Mouse (Mus musculus) hindbrain, embryonic 11.5 days (tissue): ENCODE results near the gene Lcn5. TPM values are rescaled to one million over a fixed set of nuclear protein-coding genes. Genes with fewer than 3 reads are reported as not detected.

Source experiments
- ATAC-seq: fragments of 200-750 bp; cut with Nextera tagmentation; 2 replicates; pipeline ENCODE4 v1.8.0; 2017; ENCODE audit warnings: mild to moderate bottlenecking, moderate TSS enrichment, moderate library complexity; ENCODE audit not compliant: low FRiP score
- DNase-seq: peaks from one replicate; pipeline ENCODE4 v3.0.0-alpha.2; 2015; ENCODE audit warnings: low spot score
- H3K27ac ChIP-seq: fragments of 300-500 bp; sonication (generic); 2 replicates; pipeline ENCODE4 v1.5.1; 2014; ENCODE audit warnings: mild to moderate bottlenecking, low read depth, low read length
- H3K27me3 ChIP-seq: fragments of 300-500 bp; sonication (generic); 2 replicates; pipeline ENCODE4 v1.6.1; 2014; ENCODE audit warnings: mild to moderate bottlenecking, low read length, moderate library complexity, mixed read lengths; ENCODE audit not compliant: control insufficient read depth, insufficient read depth
- H3K36me3 ChIP-seq: fragments of 300-500 bp; sonication (generic); 2 replicates; pipeline ENCODE4 v1.6.1; 2014; ENCODE audit warnings: mild to moderate bottlenecking, low read length, moderate library complexity, mixed read lengths; ENCODE audit not compliant: control insufficient read depth, insufficient read depth
- H3K4me1 ChIP-seq: fragments of 300-500 bp; sonication (generic); replicated peaks from 2 replicates; pipeline ENCODE4 v1.6.1; 2014; ENCODE audit warnings: low read length, mixed read lengths; ENCODE audit not compliant: control insufficient read depth, insufficient read depth
- H3K4me2 ChIP-seq: fragments of 300-500 bp; sonication (generic); replicated peaks from 2 replicates; pipeline ENCODE4 v1.6.1; 2014; ENCODE audit warnings: mild to moderate bottlenecking, low read depth, low read length
- H3K4me3 ChIP-seq: fragments of 300-500 bp; sonication (generic); 2 replicates; pipeline ENCODE4 v1.5.1; 2014; ENCODE audit warnings: low read depth, low read length
- H3K9ac ChIP-seq: fragments of 300-500 bp; sonication (generic); 2 replicates; pipeline ENCODE4 v1.6.1; 2014; ENCODE audit warnings: low read depth, low read length
- H3K9me3 ChIP-seq: fragments of 300-500 bp; sonication (generic); 2 replicates; pipeline ENCODE4 v1.6.1; 2016; ENCODE audit warnings: low read length; ENCODE audit not compliant: control insufficient read depth
- WGBS: fragments of 180-500 bp; shearing (Covaris S2); extraction: QIAGEN DNeasy Blood & Tissue Kit; methylation state at CpG from one replicate; pipeline ENCODE4 v1.1.7; 2014; 5-methylcytosine and 5-hydroxymethylcytosine counted together
- polyA plus RNA-seq: library from polyadenylated mRNA; unstranded; fragments of >200 nt; fragmentation: Nextera tagmentation; extraction: Ambion mirVana; gene quantifications from 2 replicates; pipeline ENCODE4 v1.2.1, GENCODE M21; 2014

The Lcn5 gene
- polyA plus RNA-seq, 1 experiment from 2014 or later, result not detected

DNA sequence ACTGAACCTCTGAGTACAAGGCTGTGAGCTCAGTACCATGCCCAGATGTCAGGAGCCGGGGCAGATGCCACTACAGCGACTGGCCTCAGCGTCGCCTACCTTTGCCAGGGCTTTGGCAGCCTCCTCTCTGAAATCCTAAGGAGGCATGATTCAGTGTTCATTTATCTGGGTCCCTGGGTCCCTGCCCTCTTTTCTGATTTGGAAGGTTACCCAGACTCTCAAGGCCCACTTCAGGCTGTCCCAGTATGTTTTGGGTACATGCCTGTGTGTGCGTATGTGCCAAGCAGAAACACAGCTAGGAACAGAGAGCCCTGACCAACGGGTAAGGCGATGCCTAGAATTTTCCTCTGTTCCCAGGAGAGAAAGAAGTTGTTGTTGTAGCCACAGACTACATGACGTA, 2.5 kb downstream of the Lcn5 start:
- no peak overlapping the region for H3K27ac ChIP-seq
- H3K4me2 ChIP-seq, result no peak overlapping the region
- no peak for DNase-seq
- H3K9me3 ChIP-seq, result no peaks in the 10 kb centered on the region
- no peak overlapping the region for H3K9ac ChIP-seq
- no peak overlapping the region for H3K4me3 ChIP-seq
- ATAC-seq, result no peak
- H3K27me3 ChIP-seq, result no peaks in the 10 kb centered on the region
- WGBS, result 89% methylated on average over 8 of the region's 8 CpGs
- no peaks in the 10 kb centered on the region for H3K4me1 ChIP-seq
- H3K36me3 ChIP-seq, result no peaks in the 10 kb centered on the region

DNA sequence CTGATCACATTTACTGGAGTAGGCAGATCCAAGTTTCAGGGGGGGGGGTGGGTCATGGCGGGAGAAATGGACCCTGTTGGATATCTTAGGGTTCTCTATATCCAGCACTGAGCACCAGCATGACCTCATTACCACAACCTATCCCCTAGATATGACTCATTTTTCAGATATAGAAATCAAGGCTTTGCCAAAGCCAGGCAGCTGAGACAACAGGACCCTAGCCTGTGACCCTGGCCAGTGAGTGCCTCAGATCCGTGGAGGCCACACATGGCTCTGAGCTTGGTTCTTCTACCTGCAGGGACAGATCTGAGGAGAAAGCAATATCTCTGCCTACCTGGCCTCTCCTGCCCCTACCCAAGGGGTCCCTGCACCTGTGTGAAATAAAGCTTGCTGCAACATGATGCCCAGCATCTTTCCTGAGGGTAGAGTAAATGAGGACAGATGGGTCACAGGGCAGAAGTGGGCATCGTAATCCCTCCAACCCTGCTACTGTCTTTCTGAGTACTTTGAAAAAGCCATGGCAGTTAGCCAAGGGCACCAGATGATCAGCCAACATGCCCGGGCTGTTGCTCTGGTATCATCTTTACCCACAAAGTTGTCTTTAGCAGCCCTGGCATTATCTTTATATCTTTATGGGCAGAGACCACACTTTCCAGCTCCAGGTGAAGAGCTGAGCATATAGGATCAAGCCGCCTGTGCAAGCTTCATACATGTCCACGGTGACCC, 3.7 kb downstream of the Lcn5 start:
- ATAC-seq (no peak), DNase-seq (no peak)
- Histone ChIP-seq H3K4me1 (no peaks in the 10 kb centered on the region), H3K9ac (no peak overlapping the region), H3K4me3 (no peak overlapping the region), H3K27me3 (no peaks in the 10 kb centered on the region), H3K4me2 (no peak overlapping the region), H3K9me3 (no peaks in the 10 kb centered on the region), H3K36me3 (no peaks in the 10 kb centered on the region), H3K27ac (no peak overlapping the region)
- WGBS, result 95% methylated on average over 6 of the region's 6 CpGs

DNA sequence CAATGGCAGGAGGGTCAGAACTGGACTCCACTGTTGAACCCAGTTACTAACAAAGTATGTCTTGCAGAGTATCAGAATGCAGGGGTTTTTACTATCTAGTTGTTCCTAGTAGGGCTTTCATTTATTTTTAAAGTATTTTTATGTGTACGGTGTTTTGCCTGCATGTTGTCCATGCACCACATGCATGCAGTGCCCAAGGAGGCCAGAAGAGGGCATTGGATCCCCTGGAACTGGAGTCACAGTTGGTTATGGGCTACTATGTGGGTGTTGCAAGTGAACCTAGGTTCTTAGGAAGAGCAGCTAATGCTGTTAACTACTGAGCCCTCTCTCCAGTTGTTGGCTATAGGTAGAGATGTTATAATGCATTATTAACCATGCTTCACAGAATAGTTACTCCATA, 5.8 kb downstream of the Lcn5 start:
- no peak for ATAC-seq
- WGBS, result 86% methylated on average over 1 of the region's 1 CpGs

DNA sequence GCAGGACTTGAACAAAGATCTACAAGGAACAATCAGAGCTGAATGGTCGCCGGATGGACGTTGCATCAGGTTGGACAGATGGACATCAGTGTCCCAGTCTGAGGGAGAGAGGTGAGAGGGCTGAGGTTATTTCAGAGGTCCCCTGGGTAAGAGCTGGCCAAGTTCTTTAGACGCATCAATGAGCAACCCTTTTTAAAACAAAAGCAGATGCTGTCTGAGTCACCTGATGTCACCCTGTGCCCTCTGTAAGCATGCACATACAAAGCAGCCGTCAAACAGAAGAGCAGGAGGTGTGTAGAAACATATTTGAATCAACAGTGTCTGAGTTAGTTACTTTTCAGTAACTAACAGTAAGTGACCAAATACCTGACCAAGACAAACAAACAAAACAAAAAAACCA, 6.4 kb downstream of the Lcn5 start:
- H3K4me1 ChIP-seq, result no peaks in the 10 kb centered on the region
- no peak for DNase-seq

More for the DNA sequence above, 5.8 kb downstream of the Lcn5 start:
- Histone ChIP-seq H3K27me3 (no peaks in the 10 kb centered on the region), H3K9me3 (no peaks in the 10 kb centered on the region), H3K4me3 (no peak overlapping the region), H3K4me2 (no peak overlapping the region), H3K9ac (no peak overlapping the region), H3K36me3 (no peaks in the 10 kb centered on the region), H3K27ac (no peak overlapping the region), H3K4me1 (no peaks in the 10 kb centered on the region)
- peak; percentile 64 for DNase-seq

DNA sequence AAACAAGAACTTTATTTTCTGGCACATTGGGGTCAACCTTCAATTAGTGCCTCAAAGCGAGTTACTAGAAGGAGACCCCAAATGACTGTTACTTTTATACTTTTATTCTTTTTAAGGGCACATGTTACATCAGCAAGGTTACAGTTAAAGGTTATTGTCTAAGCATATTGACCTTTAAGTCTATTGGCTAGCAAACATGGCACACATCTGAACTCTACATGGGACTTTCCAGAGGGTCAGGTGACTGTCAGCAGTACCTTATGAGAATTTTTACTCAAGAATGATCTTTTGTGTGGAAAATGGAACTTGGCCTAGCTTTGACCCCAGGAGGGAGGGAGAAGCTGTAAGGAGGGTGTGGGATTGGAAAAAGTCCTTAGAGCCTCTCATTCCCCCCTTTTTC, 8.8 kb downstream of the Lcn5 start:
- 71% methylated on average over 1 of the region's 1 CpGs for WGBS
- H3K4me3 ChIP-seq, result no peak overlapping the region
- no peaks in the 10 kb centered on the region for H3K36me3 ChIP-seq
- ATAC-seq, result no peak
- DNase-seq, result no peak
- no peaks in the 10 kb centered on the region for H3K4me1 ChIP-seq
- no peaks in the 10 kb centered on the region for H3K27me3 ChIP-seq
- no peaks in the 10 kb centered on the region for H3K9me3 ChIP-seq
- H3K4me2 ChIP-seq, result no peak overlapping the region
- no peak overlapping the region for H3K9ac ChIP-seq
- H3K27ac ChIP-seq, result no peak overlapping the region

More for the DNA sequence above, 6.4 kb downstream of the Lcn5 start:
- ATAC-seq, result no peak
- Histone ChIP-seq H3K9ac (no peak overlapping the region), H3K4me3 (no peak overlapping the region), H3K36me3 (no peaks in the 10 kb centered on the region), H3K4me2 (no peak overlapping the region), H3K27ac (no peak overlapping the region), H3K27me3 (no peaks in the 10 kb centered on the region), H3K9me3 (no peaks in the 10 kb centered on the region)
- 78% methylated on average over 5 of the region's 5 CpGs for WGBS

DNA sequence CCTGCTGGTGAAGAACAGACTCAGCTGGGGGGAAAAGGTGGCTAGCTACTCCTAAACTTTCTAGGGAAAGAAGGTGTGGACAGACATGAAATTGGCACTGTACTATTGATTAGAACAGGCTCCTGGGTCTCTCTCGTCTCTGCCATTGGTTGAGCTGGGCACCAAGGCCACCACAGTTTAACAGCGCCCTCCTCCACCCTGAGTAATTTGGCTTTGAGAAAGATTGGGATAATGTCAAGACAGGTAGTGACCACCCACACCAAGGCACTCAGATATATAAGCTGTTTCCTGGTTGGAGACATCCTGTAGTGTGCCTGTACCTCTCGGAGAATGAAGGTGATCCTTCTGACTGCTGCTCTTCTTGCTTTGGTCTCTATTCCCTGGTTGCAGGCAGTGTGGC, 18.7 kb downstream of the Lcn5 start, which contains the start of gene Lcn6:
Gene Lcn6 (plus strand): TSS at position 301 of the 400 bp plus-strand sequence.
- Histone ChIP-seq H3K27ac (no peak within 1 kb of the TSS), H3K36me3 (no peaks in the 10 kb centered on the region), H3K4me3 (no peak within 1 kb of the TSS), H3K9ac (no peak within 1 kb of the TSS), H3K4me2 (no peak within 1 kb of the TSS), H3K27me3 (no peaks in the 10 kb centered on the region), H3K9me3 (no peaks in the 10 kb centered on the region), H3K4me1 (no peaks in the 10 kb centered on the region)
- DNase-seq (no peak), ATAC-seq (no peak)
- WGBS, result 89% methylated on average over 3 of the region's 3 CpGs

DNA sequence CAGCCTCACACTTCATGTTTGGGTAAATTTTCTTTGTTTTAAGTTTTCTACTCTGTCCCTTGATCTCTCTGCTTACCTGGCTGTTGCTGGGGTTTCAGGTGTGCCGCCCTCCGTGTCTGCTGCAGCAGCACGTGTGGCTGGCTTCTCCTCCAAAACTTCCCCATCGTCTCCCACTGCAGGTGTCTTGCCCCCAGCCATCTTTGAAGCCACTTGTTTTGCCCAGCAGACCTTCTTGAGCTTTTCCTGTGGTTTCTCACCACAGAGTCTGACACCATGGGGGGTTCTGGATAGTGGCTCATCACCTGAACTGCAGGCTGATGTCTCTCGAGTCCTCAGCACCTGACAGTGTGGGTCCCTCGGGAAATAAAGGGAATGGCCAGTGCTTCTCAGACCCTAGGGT, 21.8 kb downstream of the Lcn5 start:
- ATAC-seq (no peak), DNase-seq (no peak)
- Histone ChIP-seq H3K9me3 (no peaks in the 10 kb centered on the region), H3K4me2 (no peak overlapping the region), H3K27me3 (no peaks in the 10 kb centered on the region), H3K36me3 (no peaks in the 10 kb centered on the region), H3K27ac (no peak overlapping the region), H3K4me3 (no peak overlapping the region), H3K4me1 (no peaks in the 10 kb centered on the region), H3K9ac (no peak overlapping the region)
- 91% methylated on average over 6 of the region's 6 CpGs for WGBS

DNA sequence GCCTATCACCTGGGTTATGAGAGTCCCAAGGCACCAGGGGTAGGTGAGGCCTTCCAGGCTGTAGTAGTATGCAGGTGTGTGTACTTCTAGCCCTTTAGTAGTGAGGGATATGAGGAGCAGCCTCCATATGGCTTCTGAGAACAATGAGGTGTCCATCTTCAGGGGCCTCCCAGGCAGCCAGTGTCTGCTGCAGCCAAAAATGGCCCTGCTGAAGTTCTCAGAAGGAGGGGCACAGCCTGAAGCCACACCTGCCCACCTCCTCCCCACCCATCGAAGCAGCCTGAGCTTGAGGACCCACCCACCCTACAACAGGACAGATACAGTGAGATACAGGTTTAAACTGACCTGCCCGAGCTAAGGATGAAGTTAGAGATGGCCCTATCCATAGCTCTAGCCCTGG, 24.7 kb downstream of the Lcn5 start, which contains the start of gene Lcn10:
Gene Lcn10 (plus strand): TSS at position 301 of the 400 bp plus-strand sequence.
- H3K27me3 ChIP-seq, result no peaks in the 10 kb centered on the region
- 78% methylated on average over 2 of the region's 2 CpGs for WGBS
- ATAC-seq (no peak), DNase-seq (no peak)
- no peak within 1 kb of the TSS for H3K4me2 ChIP-seq
- no peak within 1 kb of the TSS for H3K9ac ChIP-seq
- H3K9me3 ChIP-seq, result no peaks in the 10 kb centered on the region
- H3K36me3 ChIP-seq, result no peaks in the 10 kb centered on the region
- no peak within 1 kb of the TSS for H3K4me3 ChIP-seq
- H3K4me1 ChIP-seq, result no peaks in the 10 kb centered on the region
- no peak within 1 kb of the TSS for H3K27ac ChIP-seq

DNA sequence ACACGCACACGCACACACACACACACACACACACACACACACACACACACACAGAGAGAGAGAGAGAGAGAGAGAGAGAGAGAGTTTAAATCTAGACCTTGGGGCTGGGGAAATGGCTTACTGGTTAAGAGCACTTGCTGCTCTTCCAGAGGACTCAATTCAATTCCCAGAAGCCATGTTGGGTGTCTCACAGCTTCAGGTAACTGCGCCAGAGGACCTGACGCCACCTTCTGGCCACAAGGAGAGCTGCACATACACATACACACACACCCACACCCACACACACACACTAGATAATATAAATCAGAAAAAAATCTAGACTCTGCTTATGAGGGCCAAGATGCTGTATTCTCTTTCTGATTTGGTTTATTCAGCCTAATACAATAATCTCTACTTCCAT, 29.2 kb downstream of the Lcn5 start:
- H3K27ac ChIP-seq, result no peak overlapping the region
- no peak overlapping the region for H3K4me3 ChIP-seq
- no peaks in the 10 kb centered on the region for H3K27me3 ChIP-seq
- H3K4me1 ChIP-seq, result no peaks in the 10 kb centered on the region
- no peaks in the 10 kb centered on the region for H3K9me3 ChIP-seq
- WGBS, result 67% methylated on average over 4 of the region's 4 CpGs
- H3K36me3 ChIP-seq, result no peaks in the 10 kb centered on the region
- no peak overlapping the region for H3K4me2 ChIP-seq
- ATAC-seq, result no peak
- no peak overlapping the region for H3K9ac ChIP-seq
- no peak for DNase-seq
